Mouse (Mus musculus) retina, postnatal 1 day (tissue): ENCODE data around the gene Olfr138.

Experiments used
- DNase-seq: peaks from one replicate; pipeline ENCODE4 v3.0.0-alpha.2; 2012

The Olfr138 gene

GRCm38 (mm10) chr17:38260735-38261134 is at the start of gene Olfr138:
TSS of gene Olfr138 (plus strand) at chr17:38261035.
- no peak for DNase-seq

GRCm38 (mm10) chr17:38307470-38307869 is 46.6 kb downstream of the Olfr138 start, which contains the start of gene Olfr137:
TSS of gene Olfr137 (minus strand) at chr17:38307570.
- no peak for DNase-seq
